Mouse (Mus musculus) layer of hippocampus, postnatal 10 days (tissue): ENCODE measurements at regions not wholly inside any gene's neighbourhood (a gene's known extent, or its start where the extent isn't known, plus 50 kb on each side); places are given as distances from the start of the nearest gene placed in this dataset.

Experiments
- DNase-seq, 2 experiments: peaks; one replicate each; pipeline ENCODE4 v3.0.0; 2021; ENCODE audit warnings: low spot score in 2 of 2

DNA sequence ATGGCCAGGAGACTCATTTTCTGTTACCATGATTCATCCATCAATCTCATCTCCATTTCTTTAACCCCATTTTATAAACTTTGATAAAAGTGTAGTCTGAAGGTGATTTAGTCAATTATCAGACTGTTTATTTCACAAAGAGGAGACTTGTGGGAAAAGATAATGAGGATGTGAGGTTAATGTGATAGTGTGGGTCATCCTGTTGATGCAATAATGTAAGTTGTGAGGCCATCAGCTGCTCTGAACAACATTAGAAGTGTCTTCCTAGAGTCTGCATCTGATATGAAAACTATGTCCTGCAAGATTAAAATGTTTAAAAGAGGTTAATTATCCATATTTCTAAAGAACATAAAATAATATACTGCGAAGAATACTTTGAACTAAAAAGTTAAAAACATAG is 842.8 kb downstream of the Pcdh17 start:
- DNase-seq = no peak

DNA sequence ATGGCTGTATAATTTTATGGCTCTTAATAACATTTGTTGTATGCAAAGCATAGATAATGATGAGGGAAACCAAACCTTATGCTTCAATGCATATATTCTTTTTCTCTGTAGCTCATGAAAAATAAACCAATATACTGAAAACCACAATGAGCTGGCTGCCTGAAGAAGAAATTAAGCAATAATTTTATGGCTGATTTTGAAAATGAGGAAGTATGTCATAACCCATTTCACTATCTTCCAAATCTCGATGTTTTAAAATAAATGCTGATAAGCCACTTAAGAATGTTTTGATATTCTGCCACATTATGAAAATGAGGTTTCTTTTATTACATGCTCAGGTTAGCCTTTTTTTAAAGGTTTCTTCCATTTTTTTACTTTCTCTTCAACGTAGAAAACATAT is 844.1 kb downstream of the Pcdh17 start:
- no peak for DNase-seq

- DNase-seq = no peak
Observed at GRCm38 (mm10) chr14:85298991-85299390, 855.6 kb downstream of the Pcdh17 start.

DNA sequence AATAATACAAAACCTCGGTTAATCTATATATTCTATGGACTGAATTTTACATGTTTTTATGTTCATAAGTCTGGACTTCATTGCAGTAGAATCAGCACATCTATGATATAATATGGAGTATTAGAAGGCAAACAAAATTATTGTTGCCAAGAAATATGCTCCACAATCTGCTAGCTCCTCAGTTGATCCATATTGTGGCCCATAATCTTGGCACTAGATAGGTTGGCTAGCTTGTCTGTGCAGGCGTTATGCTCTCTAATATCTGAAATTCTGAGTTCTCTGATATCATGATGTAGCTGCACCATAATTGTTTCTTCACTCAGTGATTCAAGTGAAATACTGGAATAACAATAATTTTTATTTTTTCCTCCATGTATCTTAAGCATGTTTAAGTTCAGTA is 877.3 kb downstream of the Pcdh17 start:
- no peak for DNase-seq

DNA sequence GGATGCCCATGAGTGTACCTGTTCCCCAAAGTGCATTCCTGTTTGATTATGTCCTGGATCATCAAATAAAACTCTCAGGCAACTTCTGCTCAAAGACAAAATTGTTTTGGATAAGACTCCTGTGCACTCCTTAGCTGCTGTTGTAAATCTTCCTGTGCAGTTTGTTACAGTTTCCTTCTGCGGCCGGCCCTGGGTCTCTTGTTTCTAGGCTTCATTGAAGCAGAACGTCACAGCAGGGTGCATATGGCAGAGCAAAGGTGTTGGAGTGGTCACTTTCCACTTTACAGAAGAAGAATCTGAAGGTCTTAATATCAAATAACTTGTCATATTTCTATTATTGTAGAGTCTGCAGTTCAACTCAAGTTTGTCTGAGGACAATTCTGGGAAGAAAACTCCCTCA is 889.9 kb downstream of the Pcdh17 start:
- no peak for DNase-seq

DNA sequence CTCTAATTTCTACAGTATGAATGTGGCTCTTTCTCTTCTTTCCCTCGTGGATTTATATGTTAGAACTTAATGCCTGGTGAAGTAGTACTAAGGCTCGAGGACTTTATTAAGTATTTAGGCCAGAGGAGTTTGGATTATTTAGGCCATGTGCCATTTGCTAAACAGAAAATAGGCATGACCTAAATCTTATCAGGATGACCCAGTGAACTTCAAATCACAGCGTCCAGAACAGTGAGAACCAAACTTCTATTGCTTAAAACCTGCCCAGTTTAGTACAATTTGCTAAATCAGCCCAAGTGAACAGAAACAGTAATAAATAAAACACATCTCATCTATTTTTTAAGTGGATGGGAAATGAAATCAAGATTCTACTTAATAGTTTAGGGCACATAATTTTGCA is 893.8 kb downstream of the Pcdh17 start:
- DNase-seq = no peak

DNA sequence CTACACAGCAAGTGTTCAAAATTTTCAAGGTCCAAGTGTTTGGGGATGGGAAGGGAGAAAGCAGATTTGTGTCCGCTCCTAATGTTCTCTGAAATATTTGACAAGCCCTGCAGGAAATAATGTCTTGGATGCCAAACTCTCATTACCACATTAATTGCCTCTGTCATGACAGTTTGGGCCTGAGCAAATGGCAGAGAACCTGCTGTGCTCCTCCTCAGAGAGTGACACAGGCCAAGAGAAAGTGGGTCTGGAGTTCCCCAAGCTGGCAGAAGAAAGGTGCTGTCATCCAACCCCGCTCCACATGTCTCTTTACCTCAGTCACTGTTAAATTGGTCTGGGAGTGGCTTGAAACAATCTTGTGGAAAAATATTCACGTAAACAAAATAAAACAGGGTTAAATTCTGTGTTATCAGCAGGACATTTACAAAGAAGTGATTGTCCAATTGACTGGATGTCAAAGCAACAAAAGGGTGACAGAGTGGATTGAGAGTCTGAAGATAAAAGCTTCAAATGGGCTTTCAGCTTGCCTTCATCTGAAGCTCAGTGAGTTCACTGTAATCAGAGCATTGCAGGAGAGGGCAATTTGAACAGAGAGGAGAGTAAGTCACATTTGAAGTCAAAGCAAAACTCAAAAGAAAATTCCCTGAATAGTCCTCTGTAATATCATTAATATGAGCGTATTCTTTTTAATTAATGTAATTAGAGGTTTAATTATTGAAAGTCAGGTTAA is 911.4 kb downstream of the Pcdh17 start:
- DNase-seq = peak in 1 of 2 experiments; percentile 14

DNA sequence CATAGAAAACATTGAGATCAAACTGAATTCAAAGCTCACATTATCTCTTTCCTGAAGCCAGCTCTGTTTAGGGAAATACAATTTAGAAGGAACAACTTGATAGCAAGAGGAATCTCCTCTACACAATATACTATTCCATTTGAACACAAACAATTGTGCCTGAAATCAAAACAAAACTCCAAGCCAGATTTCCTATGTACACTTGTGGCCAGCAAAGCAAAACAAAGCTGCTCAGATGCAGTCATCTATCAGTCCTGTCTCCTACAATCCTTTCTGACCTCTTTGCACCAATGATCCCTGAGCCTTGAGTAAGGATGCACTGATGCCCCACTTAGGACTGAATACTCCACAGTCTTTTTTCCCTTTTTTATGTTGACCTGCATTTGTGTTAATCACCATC is 920.2 kb downstream of the Pcdh17 start:
- DNase-seq = no peak

DNA sequence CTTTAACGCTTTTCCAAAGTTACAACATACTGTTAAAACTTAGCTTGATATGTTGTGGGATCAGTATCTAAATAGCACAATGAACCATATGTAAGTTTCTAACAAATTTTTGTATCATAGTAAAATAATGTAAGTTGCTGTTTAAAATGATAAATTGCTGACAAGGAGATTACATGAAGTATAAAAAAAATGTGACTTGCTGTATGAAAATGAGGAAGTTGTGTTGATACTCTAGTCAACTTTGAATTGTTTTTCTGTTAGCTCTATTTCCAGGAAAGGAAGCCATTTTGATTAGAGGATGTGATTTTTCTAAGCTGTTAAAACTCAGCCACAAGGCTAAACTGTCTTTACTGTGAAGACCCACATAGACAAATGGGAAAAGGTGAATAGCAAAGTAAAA is 929.9 kb downstream of the Pcdh17 start:
- DNase-seq = no peak

- DNase-seq = no peak
Observed at GRCm38 (mm10) chr14:85403644-85404043, 960.3 kb downstream of the Pcdh17 start.
